Mouse (Mus musculus) R1 (cell line): Measurements from ENCODE around the gene Aqp2.

Experiments used
- DNase-seq: peaks from one replicate; pipeline ENCODE4 v3.0.0-alpha.2; 2018; ENCODE audit warnings: low read depth, low spot score

Gene Aqp2

GRCm38 (mm10) chr15:99618595-99618994 lies 39.7 kb downstream of the Aqp2 start:
- DNase-seq: no peak

GRCm38 (mm10) chr15:99619821-99620220 lies 41.0 kb downstream of the Aqp2 start:
- no peak for DNase-seq

GRCm38 (mm10) chr15:99622063-99622462 lies 43.2 kb downstream of the Aqp2 start:
- DNase-seq: no peak

- DNase-seq: peak; percentile 73
These were observed 52.8 kb downstream of the Aqp2 start for GRCm38 (mm10) chr15:99631618-99632017.
